Mouse (Mus musculus) olfactory bulb, adult 2 months (tissue): ENCODE measurements around the gene Dtymk. TPM values are rescaled to one million over a fixed set of nuclear protein-coding genes. Genes with fewer than 3 reads are reported as not detected.

Experiments
- H3K27ac ChIP-seq: fragments of 200-500 bp; 2 replicates; pipeline ENCODE4 v1.5.1; 2012; ENCODE audit warnings: low read depth, low read length; ENCODE audit not compliant: insufficient read depth
- H3K4me1 ChIP-seq: fragments of 200-500 bp; 2 replicates; pipeline ENCODE4 v1.6.1; 2012; ENCODE audit warnings: low read length; ENCODE audit not compliant: control insufficient read depth, insufficient read depth
- H3K4me3 ChIP-seq: fragments of 200-500 bp; 2 replicates; pipeline ENCODE4 v1.5.1; 2012; ENCODE audit warnings: mild to moderate bottlenecking, low read depth, low read length, moderate library complexity; ENCODE audit not compliant: insufficient read depth
- CTCF ChIP-seq: fragments of 200-500 bp; IDR thresholded peaks from 2 replicates; pipeline ENCODE4 v1.5.1; 2012; ENCODE audit warnings: low read depth, mild to moderate bottlenecking, low read length, moderate library complexity; ENCODE audit not compliant: insufficient read depth
- POLR2A ChIP-seq: fragments of 200-500 bp; IDR thresholded peaks from 2 replicates; pipeline ENCODE4 v1.6.1; 2012; ENCODE audit warnings: mild to moderate bottlenecking, low read depth, low read length, moderate library complexity; ENCODE audit not compliant: insufficient read depth
- WGBS: fragments of 180-500 bp; shearing (Covaris S2); methylation state at CpG from one replicate; pipeline ENCODE4 v1.1.7; 2018; 5-methylcytosine and 5-hydroxymethylcytosine counted together
- polyA plus RNA-seq: library from polyadenylated mRNA; stranded (reverse); fragments of >200 nt; gene quantifications from 2 replicates; pipeline ENCODE4 v1.2.4, GENCODE M21; 2012; ENCODE audit warnings: low replicate concordance; ENCODE audit not compliant: missing spikeins, insufficient read depth, insufficient read length

The Dtymk gene
- polyA plus RNA-seq, 1 experiment: not detected

GRCm38 (mm10) chr1:93808871-93809270, 7.1 kb upstream of the Dtymk start:
- H3K4me3 ChIP-seq: no peak overlapping the region
- H3K4me1 ChIP-seq: peaks cover 8% of the 10 kb centered on the region
- TF ChIP-seq POLR2A (no peak), CTCF (no peak)
- 97% methylated on average over 4 of the region's 4 CpGs for WGBS
- no peak overlapping the region for H3K27ac ChIP-seq

GRCm38 (mm10) chr1:93805221-93805951, 3.7 kb upstream of the Dtymk start:
- WGBS: 72% methylated on average over 5 of the region's 5 CpGs
- H3K4me1 ChIP-seq: peaks cover 11% of the 10 kb centered on the region
- H3K4me3 ChIP-seq: no peak overlapping the region
- TF ChIP-seq POLR2A (no peak), CTCF (no peak)
- H3K27ac ChIP-seq: no peak overlapping the region

- no peak overlapping the region for H3K27ac ChIP-seq
Measured at GRCm38 (mm10) chr1:93804818-93805217, 3.1 kb upstream of the Dtymk start.

GRCm38 (mm10) chr1:93803556-93804507, 2.1 kb upstream of the Dtymk start, which contains the start of gene Ing5:
Gene Ing5, plus strand, starts transcription at chr1:93803965.
- H3K4me3 ChIP-seq: peak within 1 kb of the TSS; percentile 93
- peaks cover 11% of the 10 kb centered on the region for H3K4me1 ChIP-seq
- TF ChIP-seq POLR2A: peak; percentile 73
- peak; percentile 80 for TF ChIP-seq CTCF
- H3K27ac ChIP-seq: peak within 1 kb of the TSS; percentile 78; the same call in 1 of the 2 replicates
- WGBS: under 1% methylated on average over 94 of the region's 94 CpGs

More at GRCm38 (mm10) chr1:93804818-93805217, 3.1 kb upstream of the Dtymk start:
- 64% methylated on average over 4 of the region's 4 CpGs for WGBS
- H3K4me1 ChIP-seq: peaks cover 11% of the 10 kb centered on the region
- H3K4me3 ChIP-seq: peak overlapping the region; percentile 93
- no peak for TF ChIP-seq CTCF
- no peak for TF ChIP-seq POLR2A

- H3K4me3 ChIP-seq: no peak overlapping the region
Measured at GRCm38 (mm10) chr1:93802771-93803170, 1.0 kb upstream of the Dtymk start.

GRCm38 (mm10) chr1:93800670-93801503, 847 bp downstream of the Dtymk start:
- peaks cover 11% of the 10 kb centered on the region for H3K4me1 ChIP-seq
- no peak overlapping the region for H3K27ac ChIP-seq
- 77% methylated on average over 21 of the region's 21 CpGs for WGBS
- TF ChIP-seq CTCF (no peak), POLR2A (no peak)
- H3K4me3 ChIP-seq: peak overlapping the region; percentile 80

More at GRCm38 (mm10) chr1:93802771-93803170, 1.0 kb upstream of the Dtymk start:
- WGBS: 77% methylated on average over 5 of the region's 5 CpGs
- Histone ChIP-seq H3K27ac (no peak overlapping the region), H3K4me1 (peaks cover 11% of the 10 kb centered on the region)
- TF ChIP-seq CTCF (no peak), POLR2A (no peak)

- Histone ChIP-seq H3K4me1 (no peaks in the 10 kb centered on the region), H3K4me3 (no peak overlapping the region), H3K27ac (no peak overlapping the region)
- no peak for TF ChIP-seq CTCF
- TF ChIP-seq POLR2A: no peak
- WGBS: 74% methylated on average over 8 of the region's 8 CpGs
Measured at GRCm38 (mm10) chr1:93795886-93796285, 5.8 kb downstream of the Dtymk start.

- TF ChIP-seq CTCF (no peak), POLR2A (no peak)
- WGBS: 94% methylated on average over 8 of the region's 8 CpGs
- no peak overlapping the region for H3K4me3 ChIP-seq
- no peak overlapping the region for H3K27ac ChIP-seq
- no peaks in the 10 kb centered on the region for H3K4me1 ChIP-seq
Measured at GRCm38 (mm10) chr1:93794526-93794925, 7.2 kb downstream of the Dtymk start.
